Mouse (Mus musculus): ENCODE results near the gene Cd93. TPM values are rescaled to one million over a fixed set of nuclear protein-coding genes. Genes with fewer than 3 reads are reported as not detected.

The Cd93 gene
- polyA plus RNA-seq, 2 experiments from 2014 or later: 0.08 TPM; not detected in 1

GRCm38 (mm10) chr2:148442172-148442571 lies 1.2 kb downstream of the Cd93 start:
- ATAC-seq: no peak

GRCm38 (mm10) chr2:148441421-148441820 lies 1.9 kb downstream of the Cd93 start:
- ATAC-seq: no peak

- no peak for ATAC-seq
These were observed 3.6 kb downstream of the Cd93 start for GRCm38 (mm10) chr2:148439691-148440276.

GRCm38 (mm10) chr2:148436285-148436684 lies 7.1 kb downstream of the Cd93 start:
- ATAC-seq: no peak

- no peak for ATAC-seq
These were observed 11.0 kb downstream of the Cd93 start for GRCm38 (mm10) chr2:148432346-148432745.

GRCm38 (mm10) chr2:148430941-148431340 lies 12.4 kb downstream of the Cd93 start:
- no peak for ATAC-seq

- ATAC-seq: no peak
These were observed 14.3 kb downstream of the Cd93 start for GRCm38 (mm10) chr2:148429001-148429505.

- ATAC-seq: no peak
These were observed 14.8 kb downstream of the Cd93 start for GRCm38 (mm10) chr2:148428523-148428922.

GRCm38 (mm10) chr2:148427553-148427952 lies 15.8 kb downstream of the Cd93 start:
- no peak for ATAC-seq

GRCm38 (mm10) chr2:148425709-148426382 lies 17.5 kb downstream of the Cd93 start:
- no peak for ATAC-seq

- no peak for ATAC-seq
These were observed 21.7 kb downstream of the Cd93 start for GRCm38 (mm10) chr2:148421706-148422105.

- no peak for ATAC-seq
These were observed 22.3 kb downstream of the Cd93 start for GRCm38 (mm10) chr2:148421112-148421511.

- ATAC-seq: no peak
These were observed 23.6 kb downstream of the Cd93 start for GRCm38 (mm10) chr2:148419776-148420175.

GRCm38 (mm10) chr2:148419151-148419550 lies 24.2 kb downstream of the Cd93 start:
- no peak for ATAC-seq

- ATAC-seq: no peak
These were observed 33.5 kb downstream of the Cd93 start for GRCm38 (mm10) chr2:148409821-148410220.

- no peak for ATAC-seq
These were observed 34.2 kb downstream of the Cd93 start for GRCm38 (mm10) chr2:148409141-148409540.

GRCm38 (mm10) chr2:148408761-148409120 lies 34.6 kb downstream of the Cd93 start:
- no peak for ATAC-seq

- no peak for ATAC-seq
These were observed 35.2 kb downstream of the Cd93 start, which contains the start of gene Thbd for GRCm38 (mm10) chr2:148407870-148408760. Thbd (minus strand) TSS chr2:148408188.

- no peak for ATAC-seq
These were observed 36.1 kb downstream of the Cd93 start for GRCm38 (mm10) chr2:148406971-148407869.

GRCm38 (mm10) chr2:148406160-148406970 lies 37.0 kb downstream of the Cd93 start:
- ATAC-seq: no peak

- no peak for ATAC-seq
These were observed 38.5 kb downstream of the Cd93 start for GRCm38 (mm10) chr2:148404906-148405305.

Data from activated CD4-positive, CD25-positive, alpha-beta regulatory T cell, adult 4 months (primary cell).